ENCODE assay signal across 11 mouse cellular contexts in the genomic region with DNA sequence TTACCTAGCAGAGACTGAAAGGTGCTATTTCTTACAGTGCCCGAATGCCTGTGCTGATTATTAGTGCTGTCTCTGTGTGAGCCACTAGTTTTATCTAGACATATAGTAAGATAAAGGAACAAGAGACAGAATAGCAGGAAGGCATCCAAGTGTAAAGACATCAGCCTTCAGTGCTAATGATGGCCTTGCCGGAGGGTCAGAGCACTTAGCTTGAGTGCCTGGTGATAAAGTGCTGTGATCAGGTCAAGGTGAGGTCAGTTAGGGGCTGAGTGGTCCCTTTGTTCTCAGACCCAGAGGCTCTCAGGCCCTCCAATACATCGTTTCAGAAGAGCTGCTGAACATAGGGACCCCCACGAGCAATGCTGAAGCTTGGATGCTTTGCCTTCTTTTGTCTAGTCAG.
DNase-seq lines count a peak whose midpoint lies in the region; ATAC-seq lines count a peak whose summit lies in the region.
"Had no signal": no experiment of that assay in that cellular context is flagged by ENCODE, and none has a peak within 500 bp of the region (broad histone marks: within the 10 kb centered on the region; RNA-seq: fewer than 3 reads in every experiment).

No protein-coding gene starts in this region.

- H3K9ac ChIP-seq in kidney, embryonic 15.5 days = no peak overlapping the region
- no peak overlapping the region for H3K9ac ChIP-seq in hindbrain, embryonic 15.5 days
- H3K9ac ChIP-seq: liver, embryonic 14.5 days had no signal

- no peaks in the 10 kb centered on the region for H3K27me3 ChIP-seq in kidney, embryonic 15.5 days
- no peaks in the 10 kb centered on the region for H3K27me3 ChIP-seq in hindbrain, embryonic 15.5 days

- DNase-seq in kidney, adult 18-20 months = no peak
- peak; percentile 60 for DNase-seq in embryo, embryonic 9.5 days (ENCODE audit: extremely low spot score)
- DNase-seq in retina, postnatal 1 day = peak; percentile 85
- no peak for DNase-seq in layer of hippocampus, postnatal 36 days
- no peak for DNase-seq in urinary bladder, postnatal 10 days (ENCODE audit: low spot score)
- DNase-seq: adrenal gland, postnatal 14 days; cerebellum, postnatal 10 days; kidney, postnatal 10 days had no signal

- no peak overlapping the region for H3K4me2 ChIP-seq in kidney, embryonic 15.5 days
- H3K4me2 ChIP-seq in hindbrain, embryonic 15.5 days = no peak overlapping the region

- H3K4me1 ChIP-seq in kidney, embryonic 15.5 days = peaks cover 7% of the 10 kb centered on the region
- peaks cover 6% of the 10 kb centered on the region; the same call in 1 of the 2 replicates for H3K4me1 ChIP-seq in hindbrain, embryonic 15.5 days (replicated peaks)

- WGBS in kidney, embryonic 15.5 days = 15% methylated on average over 4 of the region's 4 CpGs
- 12% methylated on average over 4 of the region's 4 CpGs for WGBS in hindbrain, embryonic 15.5 days

- H3K27ac ChIP-seq in kidney, embryonic 15.5 days = no peak overlapping the region
- H3K27ac ChIP-seq in hindbrain, embryonic 15.5 days (replicated peaks) = no peak overlapping the region
- H3K27ac ChIP-seq: liver, embryonic 14.5 days had no signal

- H3K4me3 ChIP-seq in kidney, embryonic 15.5 days (replicated peaks) = no peak overlapping the region
- H3K4me3 ChIP-seq in hindbrain, embryonic 15.5 days = no peak overlapping the region

- no peaks in the 10 kb centered on the region for H3K9me3 ChIP-seq in kidney, embryonic 15.5 days (replicated peaks)
- H3K9me3 ChIP-seq in hindbrain, embryonic 15.5 days = no peaks in the 10 kb centered on the region

- H3K36me3 ChIP-seq in kidney, embryonic 15.5 days = no peaks in the 10 kb centered on the region
- H3K36me3 ChIP-seq in hindbrain, embryonic 15.5 days = no peaks in the 10 kb centered on the region

- ATAC-seq in kidney, embryonic 15.5 days (replicated peaks; ENCODE audit: low FRiP score) = 0 out of 2 replicates have a peak, but pooled peaks have one; percentile 36
- peak; percentile 54; the same call in 1 of the 2 replicates for ATAC-seq in hindbrain, embryonic 15.5 days (ENCODE audit: low FRiP score, low read depth)

Comparison
In these comparisons a context has a peak if more than half of its experiments do, and no peak if none do; other contexts are left out.
1. DNase-seq: peak in embryo, embryonic 9.5 days (single experiment) and retina, postnatal 1 day (single experiment); none in kidney, adult 18-20 months (single experiment), layer of hippocampus, postnatal 36 days (0 of 2) and urinary bladder, postnatal 10 days (single experiment).